Mouse (Mus musculus) 416B (cell line): ENCODE data around the gene Capza1.
"Not testable (repeated sequence)": the region's sequence is repeated elsewhere in the genome, so short reads cannot be mapped to it uniquely, and the experiment has no call there.

Source experiments
- DNase-seq: peaks from one replicate; pipeline ENCODE4 v3.0.0; 2011; ENCODE audit warnings: low read depth

The Capza1 gene

DNA sequence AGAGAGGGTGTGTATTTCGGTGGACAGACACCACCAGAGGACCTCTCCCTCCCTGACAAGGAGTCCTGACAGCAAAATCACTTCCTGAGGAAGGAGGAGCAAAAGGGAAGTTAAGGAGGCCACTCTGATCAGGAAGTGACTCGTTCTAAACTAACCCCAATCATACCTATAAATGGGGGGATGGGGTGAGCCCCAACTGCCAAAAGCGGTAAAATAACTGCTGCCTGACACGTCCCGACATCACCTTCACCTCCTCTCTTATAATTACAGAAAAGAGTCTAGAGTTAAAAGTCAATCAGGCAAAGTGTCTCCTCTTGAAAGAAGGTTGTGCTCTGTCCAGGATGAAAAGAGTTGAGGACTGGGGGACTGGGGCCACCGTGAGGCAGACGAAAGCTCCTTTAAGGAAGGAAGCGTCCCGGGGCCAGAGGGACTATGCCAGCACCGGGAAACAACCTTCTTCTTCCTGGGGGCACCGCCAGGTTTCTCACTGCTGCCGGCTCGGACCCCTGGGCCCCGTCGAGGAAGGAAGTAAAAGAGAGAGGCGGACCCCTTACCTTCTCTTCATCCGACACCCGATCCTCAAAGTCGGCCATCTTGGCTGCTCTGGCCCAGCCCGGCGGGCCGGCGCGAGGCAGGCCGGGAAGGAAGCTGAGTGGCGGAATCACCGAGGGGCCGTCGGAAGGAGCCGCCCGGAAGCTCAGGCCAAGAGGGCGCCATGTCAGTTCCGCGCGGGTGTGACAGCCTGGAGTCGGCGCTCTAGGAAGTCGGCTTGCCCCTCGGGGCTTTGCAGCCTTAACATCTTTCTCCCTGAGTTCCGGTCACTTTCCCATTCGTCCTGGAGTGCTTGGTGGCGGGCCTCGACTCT lies at the start of gene Capza1, which contains the start of gene St7l:
Gene Capza1, minus strand, starts transcription at position 720 of the 865 bp plus-strand sequence.
Gene St7l, plus strand, starts transcription at position 220 of the 865 bp plus-strand sequence.
- peak; percentile 91 for DNase-seq

DNA sequence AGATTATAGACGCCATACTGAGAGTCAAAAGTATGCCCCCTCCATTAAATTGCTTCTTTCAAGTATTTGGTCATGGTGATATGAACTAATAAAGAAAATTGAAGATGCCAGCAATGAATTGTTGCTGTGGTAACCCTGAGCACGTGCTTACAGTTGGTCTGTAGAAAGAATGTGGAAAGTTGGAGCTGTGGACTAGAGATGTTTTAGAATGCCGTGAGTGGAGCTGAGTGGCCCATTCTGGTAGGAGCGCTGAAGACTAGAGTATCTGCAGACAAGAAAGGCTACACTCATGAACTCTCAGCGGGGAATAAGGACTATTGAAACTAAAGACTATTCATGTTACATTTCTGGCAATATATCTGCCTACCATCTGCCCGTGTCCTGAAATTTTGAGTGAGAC lies 44.9 kb upstream of the Capza1 start:
- DNase-seq = no peak

DNA sequence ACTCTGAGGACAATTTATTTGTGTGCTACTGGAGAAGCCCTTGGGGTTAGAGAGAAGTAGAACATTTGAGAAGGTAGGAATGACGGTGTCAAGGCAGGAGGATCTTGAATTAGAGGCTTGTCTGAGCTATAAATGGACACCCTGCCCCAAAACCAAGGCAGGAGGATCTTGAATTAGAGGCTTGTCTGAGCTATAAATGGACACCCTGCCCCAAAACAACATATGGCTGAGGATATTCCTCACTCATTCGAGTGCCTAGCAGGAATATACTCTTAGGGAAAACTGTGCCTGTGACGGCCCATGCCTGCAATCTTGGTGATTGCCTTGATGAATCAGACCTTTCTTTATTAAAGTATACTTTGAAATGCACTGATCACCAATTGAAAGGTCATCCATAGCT lies 41.7 kb upstream of the Capza1 start:
- DNase-seq = no peak

DNA sequence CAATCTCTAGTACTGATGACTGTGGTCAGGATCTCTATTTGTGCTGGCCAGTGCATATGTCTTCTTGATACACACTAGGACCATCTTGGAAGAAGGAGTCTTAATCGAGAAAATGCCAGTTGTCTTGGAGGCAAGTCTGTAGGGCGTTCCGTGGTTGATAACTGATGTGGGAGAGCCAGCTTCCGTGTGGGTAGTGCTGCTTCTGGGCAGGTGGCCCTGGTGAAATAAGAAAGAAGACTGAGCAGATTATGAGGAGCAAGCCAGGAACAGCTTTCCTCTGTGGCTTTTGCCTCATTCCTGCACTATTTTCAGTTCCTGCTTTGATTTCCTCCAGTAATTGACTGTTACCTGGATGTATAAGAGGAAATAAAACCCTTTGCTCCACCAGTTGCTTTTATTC lies 41.1 kb upstream of the Capza1 start:
- DNase-seq = no peak

DNA sequence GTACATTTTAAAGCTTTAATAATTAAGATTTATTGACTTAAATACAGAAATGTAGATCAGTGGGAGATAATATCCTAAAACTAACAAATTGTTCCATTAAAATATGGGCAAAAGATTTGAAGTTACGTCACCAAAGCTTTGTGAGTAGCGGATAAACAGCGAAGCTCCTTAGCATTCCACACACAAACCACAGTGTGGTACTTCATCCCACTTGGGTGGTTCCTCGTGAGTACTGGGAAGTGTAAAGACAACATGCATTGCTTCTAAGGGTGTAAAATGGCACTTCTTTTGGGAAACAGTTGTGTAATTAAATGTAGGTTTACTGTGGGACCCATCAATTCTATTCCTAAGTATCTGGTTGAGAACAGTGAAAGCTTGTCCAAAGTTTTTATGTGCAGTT lies 36.8 kb upstream of the Capza1 start:
- no peak for DNase-seq

DNA sequence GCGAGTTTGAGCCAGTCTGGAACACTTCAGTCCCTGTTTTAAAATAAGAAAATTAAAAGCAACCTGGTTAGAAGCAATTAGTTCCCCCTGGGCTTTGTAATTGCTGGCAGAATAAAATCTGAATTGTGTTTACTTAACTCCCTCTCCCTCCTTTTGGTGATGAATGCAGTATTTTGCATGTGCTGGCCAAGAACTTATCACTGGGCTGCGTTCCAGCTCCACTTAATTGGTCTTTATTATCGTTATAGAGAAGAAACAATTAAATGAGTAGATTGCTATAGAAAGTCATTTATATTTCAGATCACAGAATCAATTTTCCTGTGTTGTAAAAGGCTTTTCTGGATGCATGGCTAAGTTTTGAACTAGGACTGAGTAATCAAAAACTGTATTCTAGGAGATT lies 31.8 kb upstream of the Capza1 start:
- DNase-seq = no peak

DNA sequence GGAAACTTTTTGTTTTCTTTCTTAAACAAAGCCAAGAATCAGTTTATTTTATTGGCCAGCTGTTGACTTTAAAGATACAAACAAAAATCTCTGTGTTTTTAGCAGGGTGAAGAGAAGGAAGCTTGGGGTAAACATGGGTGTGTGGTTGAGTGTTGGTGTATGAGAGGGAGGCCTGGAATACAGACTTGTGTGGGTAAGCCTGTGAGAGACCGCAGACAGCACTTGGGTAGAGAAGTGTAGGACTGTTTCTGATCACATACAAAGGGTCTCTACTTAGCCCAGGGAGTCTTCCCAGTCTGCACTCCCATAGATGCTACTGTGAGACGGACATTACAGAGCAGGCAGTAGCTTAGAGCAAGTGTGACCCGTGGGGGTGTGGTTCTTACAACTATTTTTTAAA lies 24.3 kb upstream of the Capza1 start:
- DNase-seq = no peak

DNA sequence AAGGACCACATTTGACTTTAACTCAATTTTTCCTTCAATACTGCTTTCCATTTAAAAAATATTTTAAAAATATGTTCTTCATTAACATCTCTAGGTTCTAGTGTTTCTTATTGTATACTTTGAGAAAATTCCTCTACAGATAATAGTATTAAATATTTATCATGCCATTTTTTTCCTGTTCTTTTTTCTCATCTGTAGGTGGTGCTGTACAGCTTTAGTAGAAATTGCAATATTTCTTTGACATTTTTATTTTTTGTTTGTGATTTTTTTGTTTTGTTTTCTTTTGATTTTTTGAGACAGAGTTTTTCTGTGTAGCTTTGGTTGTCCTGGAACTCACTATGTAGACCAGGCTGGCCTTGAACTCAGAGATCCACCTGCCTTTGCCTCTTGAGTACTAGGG lies 5.3 kb upstream of the Capza1 start:
- DNase-seq = peak; percentile 22

DNA sequence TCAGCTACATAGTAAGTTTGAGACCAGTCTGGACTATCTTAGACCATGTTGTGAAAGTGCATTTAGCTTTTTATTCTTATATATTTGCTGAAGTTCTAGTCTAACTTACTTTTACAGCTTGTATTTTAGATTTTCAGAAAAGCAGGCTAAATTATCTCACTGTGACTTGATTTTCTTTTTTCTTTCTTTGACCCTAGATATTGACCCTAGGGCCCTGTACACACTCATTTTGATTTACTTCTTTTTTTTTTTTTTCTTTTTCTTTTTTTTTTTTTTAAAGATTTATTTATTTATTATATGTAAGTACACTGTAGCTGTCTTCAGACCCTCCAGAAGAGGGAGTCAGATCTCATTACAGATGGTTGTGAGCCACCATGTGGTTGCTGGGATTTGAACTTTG lies 2.4 kb upstream of the Capza1 start:
- not testable (repeated sequence) for DNase-seq

DNA sequence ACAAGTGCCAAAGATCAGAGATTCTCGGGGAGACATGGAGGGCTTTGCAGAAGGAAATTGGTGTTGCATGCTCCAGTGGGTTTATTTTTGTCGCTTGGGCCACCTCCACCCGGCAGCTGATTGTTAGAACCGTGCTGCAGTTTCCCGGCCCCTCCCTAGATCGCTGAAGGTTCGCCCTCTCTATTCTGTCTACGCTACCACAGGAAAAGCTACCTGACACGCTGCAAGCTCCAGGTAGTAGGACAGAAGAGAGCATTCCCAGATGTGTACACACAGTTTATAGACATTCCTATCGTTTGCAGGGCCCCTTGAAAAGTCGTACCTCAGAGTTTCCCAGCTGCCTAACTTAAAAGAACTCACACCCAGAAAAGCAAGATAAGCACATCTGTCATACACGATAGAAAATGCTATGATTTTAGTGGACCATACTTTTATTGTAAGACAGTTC lies 1.1 kb upstream of the Capza1 start:
- peak; percentile 77 for DNase-seq

DNA sequence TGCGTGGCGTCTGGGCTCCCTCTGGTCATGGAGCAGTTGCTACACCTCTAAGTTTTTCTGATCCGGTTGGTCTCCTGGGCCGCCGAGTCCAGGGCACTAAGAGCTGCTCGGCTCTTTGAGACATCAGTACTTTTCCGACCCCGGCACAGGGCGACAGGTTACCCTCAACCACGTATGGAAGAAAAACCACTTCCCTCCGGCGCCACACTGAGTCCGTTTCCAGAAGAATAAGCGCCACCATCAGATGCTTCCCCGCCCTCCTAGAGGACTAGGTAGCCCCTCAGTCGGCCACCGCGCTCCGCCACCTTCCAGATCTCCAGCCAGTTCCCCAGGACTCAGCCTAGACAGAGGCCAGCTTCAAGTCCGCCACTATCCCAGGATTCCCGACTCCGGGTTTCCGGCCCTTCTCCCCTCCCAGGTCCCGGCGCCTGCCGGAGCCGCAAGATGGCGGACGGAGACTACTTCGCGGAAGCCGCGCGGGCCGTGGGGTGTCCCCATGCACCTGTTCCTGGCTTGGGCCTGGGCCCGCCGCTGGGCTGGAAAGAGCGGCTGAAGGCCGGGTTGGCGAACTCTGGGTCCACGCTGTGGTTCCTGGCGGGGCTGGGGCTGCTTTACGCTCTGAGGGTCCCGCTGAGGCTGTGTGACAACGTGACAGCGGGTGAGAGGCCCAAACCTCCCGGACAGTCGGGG lies 491 bp upstream of the Capza1 start:
- DNase-seq = peak; percentile 63

DNA sequence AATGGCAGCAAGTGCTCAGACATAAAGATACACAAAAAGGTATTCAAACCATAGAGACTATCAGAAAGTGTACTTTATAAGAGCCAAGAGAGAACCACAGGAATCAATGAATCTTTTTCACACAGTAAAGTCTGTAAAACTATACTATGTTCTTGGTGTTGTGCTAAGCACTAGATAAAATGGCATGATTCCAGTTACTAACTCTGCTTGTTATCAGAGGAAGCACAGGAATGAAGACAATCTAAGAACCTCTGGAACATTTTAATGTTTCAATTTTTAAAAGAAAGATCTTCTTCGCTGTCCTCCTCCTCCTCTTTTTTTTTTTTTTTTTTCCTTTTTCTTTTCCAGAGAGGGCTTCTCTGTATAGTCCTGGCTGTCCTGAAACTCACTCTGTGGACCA lies 5.7 kb downstream of the Capza1 start:
- DNase-seq = no peak

DNA sequence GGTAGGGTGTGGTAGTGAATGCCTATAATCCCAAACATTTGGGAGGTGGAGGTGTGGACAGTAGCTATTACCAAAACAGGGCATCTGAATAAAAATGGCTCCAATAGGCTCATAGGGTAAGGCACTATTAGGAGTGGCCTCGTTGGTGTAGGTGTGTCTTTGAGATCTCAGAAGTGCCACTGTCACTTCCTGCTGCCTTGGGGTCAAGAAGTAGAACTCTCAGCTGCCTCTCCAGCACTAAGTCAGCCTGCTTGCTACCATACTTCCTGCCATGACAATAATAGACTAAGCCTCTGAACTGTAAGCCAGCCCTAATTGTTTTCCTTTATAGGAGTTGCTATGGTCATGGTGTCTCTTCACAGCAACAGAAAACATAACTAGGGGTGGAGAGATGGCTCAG lies 8.2 kb downstream of the Capza1 start:
- peak; percentile 22 for DNase-seq

DNA sequence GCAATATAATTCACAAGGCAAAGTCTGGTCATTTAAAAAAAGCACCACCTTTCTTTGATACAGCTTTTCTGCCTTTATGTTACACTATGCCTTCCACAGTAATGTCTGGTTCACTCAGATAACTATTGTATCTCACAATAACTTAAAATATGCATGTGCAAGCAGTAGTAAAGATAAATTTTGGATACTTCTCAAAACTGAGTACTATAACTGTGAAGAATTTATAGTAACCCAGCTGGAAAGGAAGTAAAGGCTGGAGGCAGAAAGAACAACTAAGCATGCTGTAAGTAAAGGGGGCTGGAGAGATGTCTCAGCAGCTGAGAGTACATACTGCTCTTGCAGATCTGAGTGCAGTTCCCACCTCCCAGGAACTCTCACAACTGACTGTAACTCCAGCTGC lies 9.4 kb downstream of the Capza1 start:
- no peak for DNase-seq

DNA sequence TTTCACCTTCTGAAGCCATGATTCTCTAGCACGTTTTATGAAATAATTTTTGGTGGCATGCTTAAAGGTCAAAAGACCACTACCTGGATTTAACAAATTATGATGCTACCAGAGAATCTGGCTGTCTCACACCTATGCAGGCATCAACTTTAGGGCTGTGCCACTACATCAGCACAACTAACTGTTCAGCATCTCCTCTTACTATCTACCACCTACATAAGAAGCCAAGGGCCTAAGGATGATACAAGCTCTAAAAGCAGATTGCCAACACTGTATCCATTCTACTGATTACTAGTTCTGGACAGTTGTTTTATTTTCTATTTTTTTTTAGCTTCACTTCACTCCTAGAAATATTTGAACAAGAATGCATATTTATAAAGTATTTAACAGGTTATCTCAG lies 9.8 kb downstream of the Capza1 start:
- no peak for DNase-seq

DNA sequence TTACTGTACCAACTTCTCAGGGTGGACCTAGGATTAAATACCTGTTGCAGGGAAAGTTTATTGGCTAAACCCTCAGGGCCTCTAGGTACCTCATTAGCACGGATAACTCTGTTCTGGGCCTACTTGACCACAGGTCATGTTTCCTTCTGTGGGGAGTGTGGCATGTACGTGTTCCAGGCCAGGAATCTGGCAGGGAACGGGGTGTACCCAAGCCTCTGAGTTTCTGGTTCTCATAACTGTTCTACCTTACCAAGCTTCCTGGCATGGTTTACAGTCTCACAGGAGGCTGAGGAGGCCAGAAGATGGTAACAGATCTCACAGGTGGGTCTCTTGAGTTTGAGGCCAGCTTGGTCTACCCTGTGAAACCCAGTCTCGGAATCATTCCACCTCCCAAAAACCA lies 17.7 kb downstream of the Capza1 start:
- DNase-seq = no peak

DNA sequence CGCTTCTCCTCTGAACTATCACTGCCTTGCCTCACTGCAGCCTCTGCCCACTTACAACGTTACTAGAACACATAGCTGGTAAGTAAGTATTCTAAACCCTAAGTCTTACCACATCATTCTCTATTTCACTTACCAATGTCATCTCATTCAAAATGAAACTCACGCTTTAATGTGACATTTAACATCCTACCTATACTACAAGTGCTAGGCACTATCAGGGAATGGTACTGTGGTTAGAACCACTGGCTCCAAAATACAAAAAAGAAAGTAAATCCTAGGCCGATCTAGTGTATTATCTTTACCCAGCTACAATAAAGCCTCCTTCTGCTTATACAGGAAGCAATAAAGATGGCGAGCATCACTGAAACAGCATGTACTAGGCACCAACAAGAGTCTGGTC lies 23.3 kb downstream of the Capza1 start:
- no peak for DNase-seq

DNA sequence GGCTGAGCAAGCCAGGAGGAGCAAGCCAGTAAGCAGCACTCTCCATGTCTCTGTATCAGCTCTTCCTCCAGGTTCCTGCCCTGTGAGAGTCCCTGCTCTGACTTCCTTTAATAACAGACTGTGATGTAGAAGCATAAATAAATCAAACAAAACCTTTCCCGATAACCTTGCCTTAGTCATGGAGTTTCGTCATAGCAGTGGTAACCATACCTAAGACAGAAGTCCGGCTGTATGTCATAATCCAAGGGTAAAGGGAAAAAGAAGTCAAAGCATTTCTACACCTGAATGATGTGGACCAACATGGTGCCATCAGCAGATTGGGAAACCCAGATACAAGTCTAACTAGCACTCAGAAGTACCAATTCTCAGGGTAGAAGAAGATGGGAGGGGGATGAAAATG lies 28.5 kb downstream of the Capza1 start:
- peak; percentile 29 for DNase-seq

DNA sequence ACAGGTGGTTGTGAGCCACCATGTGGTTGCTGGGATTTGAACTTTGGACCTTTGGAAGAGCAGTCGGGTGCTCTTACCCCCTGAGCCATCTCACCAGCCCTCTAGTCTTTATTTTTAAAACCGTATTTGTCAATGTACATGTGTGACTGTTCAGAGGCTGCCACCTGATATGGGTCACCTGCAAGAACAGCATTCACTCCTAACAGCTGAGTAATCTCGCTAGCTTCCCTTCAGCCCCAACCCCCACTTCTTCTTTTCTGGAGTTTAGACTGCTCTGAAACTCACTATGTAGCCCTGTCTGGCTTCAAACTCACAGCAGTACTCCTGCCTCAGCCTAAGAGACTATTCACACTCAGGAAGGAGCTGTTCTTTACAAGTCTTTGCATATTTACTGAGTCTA lies 41.9 kb downstream of the Capza1 start:
- no peak for DNase-seq

DNA sequence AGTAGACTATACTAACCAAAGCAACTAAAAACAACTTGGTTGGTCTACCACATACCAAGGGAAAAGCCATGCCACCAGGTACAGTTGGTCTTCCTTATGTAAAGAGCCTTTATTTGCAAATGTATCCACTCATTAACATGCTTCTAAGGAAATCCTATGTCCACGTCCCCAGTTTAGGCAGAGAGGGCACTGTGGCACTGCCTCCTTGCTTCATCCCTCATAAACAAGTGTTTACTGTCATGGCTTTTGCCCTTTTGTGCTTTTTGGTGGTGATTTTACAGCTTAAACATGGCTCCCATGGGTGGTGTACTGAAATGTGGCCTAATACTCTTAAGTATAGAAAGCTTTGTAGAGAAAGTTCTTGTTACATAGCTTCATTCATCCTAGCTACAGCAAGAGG lies 43.9 kb downstream of the Capza1 start:
- no peak for DNase-seq

DNA sequence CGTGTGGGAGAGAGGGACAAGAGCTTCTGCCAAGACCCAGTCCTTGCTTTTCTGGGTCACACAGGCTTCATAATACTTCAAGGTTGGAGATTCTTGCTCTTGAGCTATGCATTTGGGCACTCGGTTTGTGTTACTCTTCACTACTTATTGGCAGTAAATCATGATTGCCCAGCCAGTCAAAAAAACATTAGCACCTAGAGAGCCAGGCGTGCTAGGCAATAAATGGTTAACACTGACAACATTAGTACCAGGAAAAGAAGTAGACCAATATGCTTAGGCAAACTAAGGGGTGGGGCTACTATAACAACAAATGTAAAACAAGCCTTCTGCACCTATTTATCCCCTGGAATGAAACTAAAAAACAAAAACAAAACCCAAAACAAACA lies 45.6 kb downstream of the Capza1 start:
- DNase-seq = no peak

DNA sequence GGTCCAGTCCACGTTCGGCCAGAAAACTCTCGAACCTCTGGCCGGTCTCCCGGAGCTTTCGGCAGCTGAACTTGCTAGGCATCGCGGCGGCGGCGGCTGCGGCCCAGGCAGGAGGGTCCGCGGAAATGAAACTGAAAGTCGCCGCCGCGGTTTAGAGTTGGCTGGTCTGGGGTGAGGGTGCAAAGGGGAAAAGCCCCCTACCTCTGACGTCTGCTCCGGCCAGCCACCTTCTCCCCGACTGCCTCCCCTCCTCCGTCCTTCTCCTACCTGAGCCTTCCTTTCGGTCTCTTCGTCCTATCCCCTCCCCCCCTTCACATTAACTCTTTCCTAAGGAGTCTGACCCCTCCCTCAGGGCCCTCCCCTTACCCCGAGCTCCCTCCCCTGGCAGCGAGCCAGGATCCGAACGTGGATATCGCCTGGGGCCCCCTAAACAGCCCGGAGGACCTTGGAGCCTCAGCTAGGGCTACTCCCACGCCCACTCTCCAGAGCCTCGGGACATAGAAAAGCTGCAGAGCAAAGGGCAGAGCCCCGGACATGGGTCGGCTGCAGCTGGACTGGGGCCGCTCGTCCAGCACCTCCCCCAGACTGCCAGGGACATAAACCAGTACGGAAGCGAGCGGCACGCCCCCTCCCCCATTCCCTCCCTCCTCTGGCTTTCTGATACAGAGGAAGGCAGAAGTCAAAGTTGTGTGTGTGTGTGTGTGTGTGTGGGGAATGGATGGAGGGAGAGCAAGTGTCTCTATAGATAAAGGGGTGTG lies 46.1 kb downstream of the Capza1 start, which contains the start of gene Mov10:
Gene Mov10, minus strand, starts transcription at position 573 of the 758 bp plus-strand sequence.
- DNase-seq = peak; percentile 93
